Mouse (Mus musculus) spleen, adult 2 months (tissue): ENCODE data around the gene Tbp. TPM values are rescaled to one million over a fixed set of nuclear protein-coding genes. Genes with fewer than 3 reads are reported as not detected.

Experiments used
- DNase-seq, 2 experiments: peaks; one replicate each; pipeline versions ENCODE4 v3.0.0 to v3.0.0-alpha.2; 2012 to 2021; ENCODE audit warnings: low spot score in 2 of 2, low read depth in 1 of 2
- H3K27ac ChIP-seq: fragments of 200-500 bp; 2 replicates; pipeline ENCODE4 v1.5.1; 2012; ENCODE audit warnings: low read length, inconsistent platforms; ENCODE audit not compliant: insufficient read depth
- H3K27me3 ChIP-seq: fragments of 200-500 bp; 2 replicates; pipeline ENCODE4 v1.6.1; 2012; ENCODE audit warnings: mild to moderate bottlenecking, moderate library complexity, low read length, inconsistent platforms; ENCODE audit not compliant: control insufficient read depth, insufficient read depth
- H3K36me3 ChIP-seq: fragments of 200-500 bp; 2 replicates; pipeline ENCODE4 v1.6.1; 2012; ENCODE audit warnings: mild to moderate bottlenecking, low read length, inconsistent platforms; ENCODE audit not compliant: control insufficient read depth, insufficient read depth
- H3K4me1 ChIP-seq: fragments of 200-500 bp; 2 replicates; pipeline ENCODE4 v1.6.1; 2011; ENCODE audit warnings: inconsistent platforms; ENCODE audit not compliant: control insufficient read depth, insufficient read depth, insufficient read length
- H3K4me3 ChIP-seq: fragments of 200-500 bp; 2 replicates; pipeline ENCODE4 v1.5.1; 2011; ENCODE audit warnings: mild to moderate bottlenecking, inconsistent platforms; ENCODE audit not compliant: insufficient read depth, insufficient read length; ENCODE audit errors: extremely low read depth
- CTCF ChIP-seq: fragments of 200-500 bp; IDR thresholded peaks from 2 replicates; pipeline ENCODE4 v1.5.1; 2011; ENCODE audit warnings: mild to moderate bottlenecking, inconsistent platforms; ENCODE audit not compliant: insufficient read depth, insufficient read length, insufficient replicate concordance; ENCODE audit errors: extremely low read depth
- POLR2A ChIP-seq: fragments of 200-500 bp; IDR thresholded peaks from 2 replicates; pipeline ENCODE4 v1.6.1; 2011; ENCODE audit warnings: low read depth, low read length, inconsistent platforms
- WGBS: fragments of 180-500 bp; shearing (Covaris S2); methylation state at CpG from one replicate; pipeline ENCODE4 v1.1.7; 2018; 5-methylcytosine and 5-hydroxymethylcytosine counted together
- polyA plus RNA-seq: library from polyadenylated mRNA; depleted of rRNA; stranded (reverse); fragments of >200 nt; gene quantifications from 2 replicates; pipeline ENCODE4 v1.2.3, GENCODE M21; 2012; rRNA removed

Gene Tbp
- 37.5 and 43.3 TPM in 2 replicates for polyA plus RNA-seq

DNA sequence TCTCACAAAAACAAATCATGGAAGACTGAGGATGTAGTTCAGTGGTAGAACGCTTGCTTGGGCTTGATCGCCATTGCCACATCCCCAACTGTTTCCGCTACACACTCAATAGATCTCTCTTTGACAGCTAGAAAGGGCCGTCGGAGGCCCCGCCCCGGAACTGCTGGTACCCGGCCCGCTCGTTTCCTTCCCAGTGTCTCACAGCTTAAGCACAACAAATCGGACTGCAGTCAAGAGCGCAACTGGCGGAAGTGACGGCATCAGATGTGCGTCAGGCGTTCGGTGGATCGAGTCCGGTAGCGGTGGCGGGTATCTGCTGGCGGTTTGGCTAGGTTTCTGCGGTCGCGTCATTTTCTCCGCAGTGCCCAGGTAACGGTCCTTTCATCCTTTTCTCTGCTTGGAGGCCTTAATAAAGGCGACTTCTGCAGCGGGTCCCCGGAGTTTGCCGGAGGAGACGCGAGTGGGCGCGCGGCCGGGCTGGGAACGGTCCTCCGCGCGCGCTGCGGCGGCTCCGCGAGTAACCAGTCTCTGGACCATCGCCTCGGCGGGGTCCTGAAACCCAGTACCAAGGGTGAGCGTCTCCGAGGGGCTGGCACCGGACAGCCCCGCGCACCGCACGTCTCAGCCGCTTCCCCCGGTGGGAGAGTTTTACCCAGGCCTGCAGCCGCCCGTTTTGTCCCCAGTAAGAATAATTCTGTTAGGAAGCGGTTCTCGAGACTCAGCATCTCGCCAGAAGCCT, at the start of gene Tbp, which contains the start of gene Psmb1:
Gene Tbp (plus strand): TSS at position 233 of the 739 bp plus-strand sequence.
Gene Psmb1 (minus strand): TSS at position 96 of the 739 bp plus-strand sequence.
- DNase-seq = peak; percentile 95 to 97
- no peaks in the 10 kb centered on the region for H3K27me3 ChIP-seq
- peak within 1 kb of the TSS; percentile 77 for H3K4me3 ChIP-seq
- peaks cover 7% of the 10 kb centered on the region for H3K4me1 ChIP-seq
- peak within 1 kb of the TSS; percentile 78 for H3K27ac ChIP-seq
- peaks cover 8% of the 10 kb centered on the region for H3K36me3 ChIP-seq
- no peak for TF ChIP-seq CTCF
- TF ChIP-seq POLR2A = peak; percentile 54
- under 1% methylated on average over 63 of the region's 63 CpGs for WGBS

DNA sequence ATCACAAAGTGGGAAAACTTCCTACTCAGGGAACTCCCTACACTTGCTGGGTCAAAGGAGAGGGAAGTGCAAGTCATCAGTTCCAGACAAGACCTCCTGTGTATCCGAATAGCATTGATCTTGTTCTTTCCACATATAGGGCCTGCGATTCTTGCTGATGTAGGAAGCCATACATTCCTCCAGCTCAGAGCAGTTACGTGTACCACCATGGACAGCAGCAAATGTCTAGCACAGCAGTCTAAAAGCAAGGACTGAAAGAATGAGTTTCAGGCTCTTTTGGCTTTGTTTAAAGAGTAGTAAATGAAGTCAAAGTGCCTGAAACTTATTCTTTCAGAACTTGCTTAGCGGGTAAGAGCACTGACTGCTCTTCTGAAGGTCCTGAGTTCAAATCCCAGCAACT, 44.5 kb upstream of the Tbp start:
- H3K27me3 ChIP-seq = no peaks in the 10 kb centered on the region
- no peak for DNase-seq
- no peak overlapping the region for H3K4me3 ChIP-seq
- H3K4me1 ChIP-seq = no peaks in the 10 kb centered on the region
- no peaks in the 10 kb centered on the region for H3K36me3 ChIP-seq
- WGBS = 88% methylated on average over 4 of the region's 4 CpGs
- H3K27ac ChIP-seq = no peak overlapping the region
- TF ChIP-seq CTCF (no peak), POLR2A (no peak)

DNA sequence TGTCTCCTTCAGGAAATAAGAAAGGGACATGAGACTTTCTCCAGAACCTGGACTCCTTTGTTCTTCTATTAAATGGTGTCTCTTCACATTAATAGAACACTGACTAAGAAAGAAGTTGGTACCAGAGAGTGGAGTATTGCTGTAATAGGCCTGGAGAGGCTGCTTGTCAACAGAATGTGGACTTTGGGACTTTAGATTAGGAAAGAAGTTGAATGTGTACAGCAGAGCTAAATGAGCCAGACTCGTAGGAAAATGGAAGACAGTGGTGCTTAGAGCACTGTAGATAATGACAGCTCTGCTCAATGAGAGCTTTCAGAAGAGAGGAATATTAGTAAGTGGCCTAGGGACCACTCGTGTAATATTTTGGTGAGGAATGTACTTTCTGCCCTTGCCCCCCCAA, 43.1 kb upstream of the Tbp start:
- no peaks in the 10 kb centered on the region for H3K36me3 ChIP-seq
- H3K4me1 ChIP-seq = no peaks in the 10 kb centered on the region
- no peak overlapping the region for H3K4me3 ChIP-seq
- WGBS = 90% methylated on average over 2 of the region's 2 CpGs
- no peak overlapping the region for H3K27ac ChIP-seq
- no peak for DNase-seq
- TF ChIP-seq POLR2A = no peak
- TF ChIP-seq CTCF = no peak
- H3K27me3 ChIP-seq = no peaks in the 10 kb centered on the region

DNA sequence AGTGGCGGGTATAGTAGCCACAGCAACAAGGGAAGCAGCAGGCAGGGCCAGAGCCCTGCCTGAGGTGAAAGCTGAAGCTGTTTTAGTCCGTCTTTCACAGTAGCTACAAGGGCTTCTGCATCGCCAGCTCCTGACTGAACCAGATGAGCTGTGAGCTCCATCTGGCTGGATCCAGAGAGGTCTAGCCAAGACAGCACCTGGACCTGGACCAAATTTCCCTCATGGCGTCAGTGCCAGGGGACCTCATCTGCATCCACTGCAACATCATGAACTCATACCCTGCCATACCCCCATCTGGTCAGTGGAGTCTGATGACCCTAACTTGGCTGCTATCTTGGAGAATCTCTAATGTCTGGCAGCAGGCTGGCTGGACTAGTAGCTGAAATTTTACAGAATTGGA, 39.9 kb upstream of the Tbp start:
- H3K27me3 ChIP-seq = no peaks in the 10 kb centered on the region
- no peak overlapping the region for H3K27ac ChIP-seq
- no peaks in the 10 kb centered on the region for H3K36me3 ChIP-seq
- 87% methylated on average over 4 of the region's 4 CpGs for WGBS
- H3K4me1 ChIP-seq = no peaks in the 10 kb centered on the region
- no peak for DNase-seq
- TF ChIP-seq POLR2A (no peak), CTCF (no peak)
- H3K4me3 ChIP-seq = no peak overlapping the region

GRCm38 (mm10) chr17:15461921-15462495, 37.7 kb upstream of the Tbp start:
- Histone ChIP-seq H3K4me1 (no peaks in the 10 kb centered on the region), H3K27ac (no peak overlapping the region), H3K36me3 (no peaks in the 10 kb centered on the region), H3K4me3 (no peak overlapping the region), H3K27me3 (no peaks in the 10 kb centered on the region)
- 89% methylated on average over 6 of the region's 6 CpGs for WGBS
- DNase-seq = no peak
- TF ChIP-seq CTCF (no peak), POLR2A (no peak)

GRCm38 (mm10) chr17:15467669-15468068, 32.0 kb upstream of the Tbp start:
- TF ChIP-seq POLR2A = no peak
- peak; percentile 88; the same call in 1 of the 2 replicates for TF ChIP-seq CTCF
- Histone ChIP-seq H3K27me3 (no peaks in the 10 kb centered on the region), H3K27ac (no peak overlapping the region), H3K4me1 (no peaks in the 10 kb centered on the region), H3K4me3 (no peak overlapping the region), H3K36me3 (peaks cover 10% of the 10 kb centered on the region)
- DNase-seq = peak; percentile 12 to 44
- WGBS = 22% methylated on average over 5 of the region's 5 CpGs

GRCm38 (mm10) chr17:15472671-15473070, 27.0 kb upstream of the Tbp start:
- Histone ChIP-seq H3K4me3 (no peak overlapping the region), H3K36me3 (peaks cover 46% of the 10 kb centered on the region), H3K27ac (no peak overlapping the region), H3K4me1 (no peaks in the 10 kb centered on the region), H3K27me3 (no peaks in the 10 kb centered on the region)
- WGBS = 84% methylated on average over 4 of the region's 4 CpGs
- DNase-seq = no peak
- TF ChIP-seq POLR2A (no peak), CTCF (no peak)
